17 mouse cellular contexts compared by ENCODE assay signal in genomic region chr9:101003302-101003701, GRCm38 (mm10).
"Had no signal": no experiment of that assay in that cellular context is flagged by ENCODE, and none has a peak within 500 bp of the region (broad histone marks: within the 10 kb centered on the region; RNA-seq: fewer than 3 reads in every experiment).

No protein-coding gene starts in this region.

- H3K4me3 ChIP-seq: kidney, embryonic 15.5 days; midbrain, embryonic 12.5 days; midbrain, embryonic 15.5 days; neural tube, embryonic 12.5 days; neural tube, embryonic 15.5 days; stomach, embryonic 15.5 days had no signal

- H3K27me3 ChIP-seq: kidney, embryonic 15.5 days; midbrain, embryonic 12.5 days; midbrain, embryonic 15.5 days; neural tube, embryonic 12.5 days; neural tube, embryonic 15.5 days; stomach, embryonic 15.5 days had no signal

- H3K36me3 ChIP-seq: midbrain, embryonic 15.5 days; neural tube, embryonic 12.5 days had no signal

- H3K27ac ChIP-seq: kidney, embryonic 15.5 days; liver, embryonic 14.5 days; macrophage; midbrain, embryonic 12.5 days; midbrain, embryonic 15.5 days; neural tube, embryonic 12.5 days; neural tube, embryonic 15.5 days; stomach, embryonic 15.5 days had no signal

- DNase-seq: kidney, postnatal 10 days; kidney, postnatal 36 days; liver, postnatal 0 days; lung, embryonic 14.5 days; right cerebral cortex, adult 18-20 months; right cerebral cortex, postnatal 14 days; right cerebral cortex, postnatal 4 days; spleen, adult 18-20 months; thymus, postnatal 25 days had no signal

- H3K4me1 ChIP-seq: midbrain, embryonic 12.5 days; midbrain, embryonic 15.5 days; neural tube, embryonic 12.5 days; neural tube, embryonic 15.5 days; stomach, embryonic 15.5 days had no signal
